Mouse (Mus musculus) kidney, postnatal 0 days (tissue): Measurements from ENCODE around the gene Cacna1c. TPM values are rescaled to one million over a fixed set of nuclear protein-coding genes. Genes with fewer than 3 reads are reported as not detected.

Experiments
- ATAC-seq: fragments of 200-750 bp; cut with Nextera tagmentation; replicated peaks from 2 replicates; pipeline ENCODE4 v1.8.0; 2017; ENCODE audit warnings: low read depth, moderate number of reproducible peaks, moderate TSS enrichment, moderate library complexity; ENCODE audit not compliant: low FRiP score
- DNase-seq: peaks from one replicate; pipeline ENCODE4 v3.0.0-alpha.2; 2016; ENCODE audit warnings: low spot score
- H3K27ac ChIP-seq: fragments of 300-500 bp; sonication (generic); 2 replicates; pipeline ENCODE4 v1.5.1; 2014; ENCODE audit warnings: mild to moderate bottlenecking
- H3K27me3 ChIP-seq: fragments of 300-500 bp; sonication (generic); 2 replicates; pipeline ENCODE4 v1.6.1; 2014; ENCODE audit warnings: low read length, mixed read lengths; ENCODE audit not compliant: insufficient read depth
- H3K36me3 ChIP-seq: fragments of 300-500 bp; sonication (generic); 2 replicates; pipeline ENCODE4 v1.6.1; 2014; ENCODE audit warnings: low read length, mixed read lengths; ENCODE audit not compliant: insufficient read depth
- H3K4me1 ChIP-seq: fragments of 300-500 bp; sonication (generic); replicated peaks from 2 replicates; pipeline ENCODE4 v1.6.1; 2014; ENCODE audit warnings: antibody characterized with exemption, low read length, mixed read lengths; ENCODE audit not compliant: insufficient read depth
- H3K4me2 ChIP-seq: fragments of 300-500 bp; sonication (generic); 2 replicates; pipeline ENCODE4 v1.6.1; 2014; ENCODE audit warnings: mild to moderate bottlenecking, low read length, moderate library complexity, mixed read lengths
- H3K4me3 ChIP-seq: fragments of 300-500 bp; sonication (generic); replicated peaks from 2 replicates; pipeline ENCODE4 v1.5.1; 2014; ENCODE audit warnings: low read depth, low read length
- H3K9ac ChIP-seq: fragments of 300-500 bp; sonication (generic); 2 replicates; pipeline ENCODE4 v1.6.1; 2014; ENCODE audit warnings: low read depth, low read length
- H3K9me3 ChIP-seq: fragments of 300-500 bp; sonication (generic); replicated peaks from 2 replicates; pipeline ENCODE4 v1.6.1; 2016; ENCODE audit warnings: low read length, inconsistent platforms, mixed read lengths
- CTCF ChIP-seq: IDR thresholded peaks from 2 replicates; pipeline ENCODE4 v1.5.1; 2016; ENCODE audit warnings: antibody characterized with exemption, low read depth, mild to moderate bottlenecking, moderate library complexity
- WGBS: fragments of 180-500 bp; shearing (Covaris S2); extraction: QIAGEN DNeasy Blood & Tissue Kit; methylation state at CpG from one replicate; pipeline ENCODE4 v1.1.7; 2014; 5-methylcytosine and 5-hydroxymethylcytosine counted together
- polyA plus RNA-seq: library from polyadenylated mRNA; unstranded; fragments of >200 nt; fragmentation: Nextera tagmentation; extraction: Ambion mirVana; gene quantifications from 2 replicates; pipeline ENCODE4 v1.2.1, GENCODE M21; 2015

Cacna1c gene
- polyA plus RNA-seq, 1 experiment from 2014 or later, result 1.3 TPM

- no peak for ATAC-seq
- 68% methylated on average over 13 of the region's 13 CpGs for WGBS
- H3K27ac ChIP-seq, result no peak overlapping the region
Observed at GRCm38 (mm10) chr6:118950190-118950589, 246.0 kb downstream of the Cacna1c start.

GRCm38 (mm10) chr6:118947286-118947685 is 248.9 kb downstream of the Cacna1c start:
- Histone ChIP-seq H3K4me1 (no peaks in the 10 kb centered on the region), H3K4me2 (no peak overlapping the region), H3K27me3 (no peaks in the 10 kb centered on the region), H3K9ac (no peak overlapping the region), H3K4me3 (no peak overlapping the region), H3K9me3 (no peaks in the 10 kb centered on the region), H3K36me3 (no peaks in the 10 kb centered on the region), H3K27ac (no peak overlapping the region)
- DNase-seq (no peak), ATAC-seq (no peak)
- 71% methylated on average over 8 of the region's 8 CpGs for WGBS
- no peak for TF ChIP-seq CTCF

More at GRCm38 (mm10) chr6:118950190-118950589, 246.0 kb downstream of the Cacna1c start:
- Histone ChIP-seq H3K4me1 (no peaks in the 10 kb centered on the region), H3K4me3 (no peak overlapping the region), H3K4me2 (no peak overlapping the region), H3K27me3 (no peaks in the 10 kb centered on the region), H3K9me3 (no peaks in the 10 kb centered on the region), H3K36me3 (no peaks in the 10 kb centered on the region), H3K9ac (no peak overlapping the region)
- TF ChIP-seq CTCF, result no peak
- no peak for DNase-seq

GRCm38 (mm10) chr6:118946660-118947059 is 249.6 kb downstream of the Cacna1c start:
- Histone ChIP-seq H3K4me2 (no peak overlapping the region), H3K9me3 (no peaks in the 10 kb centered on the region), H3K4me1 (no peaks in the 10 kb centered on the region), H3K27me3 (no peaks in the 10 kb centered on the region), H3K4me3 (no peak overlapping the region), H3K27ac (no peak overlapping the region), H3K9ac (no peak overlapping the region), H3K36me3 (no peaks in the 10 kb centered on the region)
- ATAC-seq (no peak), DNase-seq (no peak)
- TF ChIP-seq CTCF, result no peak
- 75% methylated on average over 6 of the region's 6 CpGs for WGBS

- Histone ChIP-seq H3K27ac (no peak overlapping the region), H3K9me3 (no peaks in the 10 kb centered on the region), H3K4me3 (no peak overlapping the region), H3K4me1 (no peaks in the 10 kb centered on the region), H3K36me3 (no peaks in the 10 kb centered on the region), H3K4me2 (no peak overlapping the region), H3K27me3 (no peaks in the 10 kb centered on the region), H3K9ac (no peak overlapping the region)
- ATAC-seq, result no peak
- no peak for DNase-seq
- TF ChIP-seq CTCF, result no peak
- 91% methylated on average over 4 of the region's 4 CpGs for WGBS
Observed at GRCm38 (mm10) chr6:118944093-118944492, 252.1 kb downstream of the Cacna1c start.

GRCm38 (mm10) chr6:118941816-118942215 is 254.4 kb downstream of the Cacna1c start:
- H3K36me3 ChIP-seq, result no peaks in the 10 kb centered on the region
- H3K4me2 ChIP-seq, result no peak overlapping the region
- H3K4me3 ChIP-seq, result no peak overlapping the region
- no peaks in the 10 kb centered on the region for H3K9me3 ChIP-seq
- H3K27me3 ChIP-seq, result no peaks in the 10 kb centered on the region
- ATAC-seq (no peak), DNase-seq (no peak)
- H3K4me1 ChIP-seq, result no peaks in the 10 kb centered on the region
- no peak for TF ChIP-seq CTCF
- H3K9ac ChIP-seq, result no peak overlapping the region
- H3K27ac ChIP-seq, result no peak overlapping the region
- WGBS, result 89% methylated on average over 4 of the region's 4 CpGs

GRCm38 (mm10) chr6:118941036-118941435 is 255.2 kb downstream of the Cacna1c start:
- no peaks in the 10 kb centered on the region for H3K27me3 ChIP-seq
- H3K4me2 ChIP-seq, result no peak overlapping the region
- H3K4me3 ChIP-seq, result no peak overlapping the region
- no peaks in the 10 kb centered on the region for H3K9me3 ChIP-seq
- H3K9ac ChIP-seq, result no peak overlapping the region
- H3K4me1 ChIP-seq, result no peaks in the 10 kb centered on the region
- ATAC-seq (no peak), DNase-seq (no peak)
- no peaks in the 10 kb centered on the region for H3K36me3 ChIP-seq
- no peak for TF ChIP-seq CTCF
- WGBS, result 84% methylated on average over 3 of the region's 3 CpGs
- H3K27ac ChIP-seq, result no peak overlapping the region

GRCm38 (mm10) chr6:118939626-118940025 is 256.6 kb downstream of the Cacna1c start:
- no peak overlapping the region for H3K4me2 ChIP-seq
- H3K27ac ChIP-seq, result no peak overlapping the region
- ATAC-seq, result no peak
- TF ChIP-seq CTCF, result no peak
- no peak overlapping the region for H3K4me3 ChIP-seq
- DNase-seq, result no peak
- H3K4me1 ChIP-seq, result no peaks in the 10 kb centered on the region
- H3K9ac ChIP-seq, result no peak overlapping the region
- H3K9me3 ChIP-seq, result no peaks in the 10 kb centered on the region
- WGBS, result 91% methylated on average over 8 of the region's 8 CpGs
- no peaks in the 10 kb centered on the region for H3K36me3 ChIP-seq
- H3K27me3 ChIP-seq, result no peaks in the 10 kb centered on the region
